Mouse (Mus musculus) heart, embryonic 16.5 days (tissue): ENCODE data around the gene Irf8. TPM values are rescaled to one million over a fixed set of nuclear protein-coding genes. Genes with fewer than 3 reads are reported as not detected.

Experiments used
- ATAC-seq: fragments of 200-750 bp; cut with Nextera tagmentation; replicated peaks from 2 replicates; pipeline ENCODE4 v1.8.0; 2017; ENCODE audit warnings: moderate number of reproducible peaks; ENCODE audit not compliant: insufficient read depth, low FRiP score; ENCODE audit errors: extremely low read depth
- H3K27ac ChIP-seq: fragments of 300-500 bp; sonication (generic); 2 replicates; pipeline ENCODE4 v1.5.1; 2014; ENCODE audit warnings: mild to moderate bottlenecking, low read length, control low read depth, moderate library complexity
- H3K27me3 ChIP-seq: fragments of 300-500 bp; sonication (generic); 2 replicates; pipeline ENCODE4 v1.6.1; 2014; ENCODE audit warnings: low read length, mixed read lengths; ENCODE audit not compliant: control insufficient read depth, insufficient read depth
- H3K36me3 ChIP-seq: fragments of 300-500 bp; sonication (generic); 2 replicates; pipeline ENCODE4 v1.6.1; 2014; ENCODE audit not compliant: control insufficient read depth, insufficient read depth
- H3K4me1 ChIP-seq: fragments of 300-500 bp; sonication (generic); 2 replicates; pipeline ENCODE4 v1.6.1; 2014; ENCODE audit warnings: low read length, mixed read lengths; ENCODE audit not compliant: control insufficient read depth, insufficient read depth
- H3K4me2 ChIP-seq: fragments of 300-500 bp; sonication (generic); 2 replicates; pipeline ENCODE4 v1.6.1; 2014; ENCODE audit warnings: low read depth, mild to moderate bottlenecking, control low read depth, low read length
- H3K4me3 ChIP-seq: fragments of 300-500 bp; sonication (generic); 2 replicates; pipeline ENCODE4 v1.5.1; 2014; ENCODE audit warnings: mild to moderate bottlenecking, control low read depth, low read length
- H3K9ac ChIP-seq: fragments of 300-500 bp; sonication (generic); 2 replicates; pipeline ENCODE4 v1.6.1; 2014; ENCODE audit warnings: low read length, control low read depth
- H3K9me3 ChIP-seq: fragments of 300-500 bp; sonication (generic); replicated peaks from 2 replicates; pipeline ENCODE4 v1.6.1; 2016; ENCODE audit warnings: low read length; ENCODE audit not compliant: control insufficient read depth
- WGBS: fragments of 180-500 bp; shearing (Covaris S2); extraction: QIAGEN DNeasy Blood & Tissue Kit; methylation state at CpG from one replicate; pipeline ENCODE4 v1.1.7; 2014; 5-methylcytosine and 5-hydroxymethylcytosine counted together
- polyA plus RNA-seq: library from polyadenylated mRNA; unstranded; fragments of >200 nt; fragmentation: Nextera tagmentation; extraction: Ambion mirVana; gene quantifications from 2 replicates; pipeline ENCODE4 v1.2.1, GENCODE M21; 2015

The Irf8 gene
- polyA plus RNA-seq, 1 experiment from 2014 or later = 22.5 TPM

- ATAC-seq = no peak
- no peaks in the 10 kb centered on the region for H3K9me3 ChIP-seq
- H3K4me1 ChIP-seq = peaks cover 28% of the 10 kb centered on the region
- H3K36me3 ChIP-seq = no peaks in the 10 kb centered on the region
- no peak overlapping the region for H3K9ac ChIP-seq
- H3K27ac ChIP-seq = no peak overlapping the region
- H3K4me3 ChIP-seq = no peak overlapping the region
- H3K4me2 ChIP-seq = no peak overlapping the region
- no peaks in the 10 kb centered on the region; the same call in none of the 2 replicates for H3K27me3 ChIP-seq
These were observed 38.2 kb upstream of the Irf8 start for GRCm38 (mm10) chr8:120697979-120698272.

GRCm38 (mm10) chr8:120698426-120698825, 37.7 kb upstream of the Irf8 start:
- Histone ChIP-seq H3K27ac (peak overlapping the region; percentile 62), H3K4me1 (peaks cover 28% of the 10 kb centered on the region)

GRCm38 (mm10) chr8:120699079-120699478, 37.1 kb upstream of the Irf8 start:
- no peaks in the 10 kb centered on the region; the same call in none of the 2 replicates for H3K27me3 ChIP-seq
- H3K36me3 ChIP-seq = no peaks in the 10 kb centered on the region
- no peak for ATAC-seq
- H3K27ac ChIP-seq = peak overlapping the region; percentile 62
- peaks cover 27% of the 10 kb centered on the region for H3K4me1 ChIP-seq
- no peak overlapping the region for H3K4me2 ChIP-seq
- no peak overlapping the region for H3K4me3 ChIP-seq
- WGBS = 59% methylated on average over 6 of the region's 6 CpGs
- H3K9ac ChIP-seq = no peak overlapping the region
- H3K9me3 ChIP-seq = no peaks in the 10 kb centered on the region

More at GRCm38 (mm10) chr8:120698426-120698825, 37.7 kb upstream of the Irf8 start:
- no peaks in the 10 kb centered on the region for H3K36me3 ChIP-seq
- ATAC-seq = no peak
- no peak overlapping the region for H3K9ac ChIP-seq
- no peaks in the 10 kb centered on the region for H3K9me3 ChIP-seq
- 74% methylated on average over 7 of the region's 7 CpGs for WGBS
- no peaks in the 10 kb centered on the region; the same call in none of the 2 replicates for H3K27me3 ChIP-seq
- H3K4me3 ChIP-seq = no peak overlapping the region
- H3K4me2 ChIP-seq = no peak overlapping the region

GRCm38 (mm10) chr8:120699565-120699964, 36.6 kb upstream of the Irf8 start:
- 0 out of 2 replicates have a peak, but pooled peaks have one; percentile 28 for ATAC-seq
- Histone ChIP-seq H3K27me3 (no peaks in the 10 kb centered on the region; the same call in none of the 2 replicates), H3K4me3 (no peak overlapping the region), H3K27ac (peak overlapping the region; percentile 72), H3K4me1 (peaks cover 23% of the 10 kb centered on the region), H3K9me3 (no peaks in the 10 kb centered on the region), H3K36me3 (no peaks in the 10 kb centered on the region), H3K4me2 (no peak overlapping the region), H3K9ac (no peak overlapping the region)
- WGBS = 33% methylated on average over 2 of the region's 2 CpGs

- H3K4me3 ChIP-seq = no peak overlapping the region
- H3K9ac ChIP-seq = no peak overlapping the region
- no peaks in the 10 kb centered on the region; the same call in none of the 2 replicates for H3K27me3 ChIP-seq
- 60% methylated on average over 4 of the region's 4 CpGs for WGBS
- no peak overlapping the region for H3K4me2 ChIP-seq
- no peak for ATAC-seq
- no peaks in the 10 kb centered on the region for H3K36me3 ChIP-seq
- H3K4me1 ChIP-seq = peaks cover 22% of the 10 kb centered on the region
- peak overlapping the region; percentile 72 for H3K27ac ChIP-seq
- no peaks in the 10 kb centered on the region for H3K9me3 ChIP-seq
These were observed 36.1 kb upstream of the Irf8 start for GRCm38 (mm10) chr8:120700053-120700452.

GRCm38 (mm10) chr8:120701758-120702465, 34.2 kb upstream of the Irf8 start:
- Histone ChIP-seq H3K27me3 (no peaks in the 10 kb centered on the region; the same call in none of the 2 replicates), H3K4me2 (no peak overlapping the region), H3K4me1 (peaks cover 12% of the 10 kb centered on the region), H3K27ac (no peak overlapping the region), H3K9ac (no peak overlapping the region), H3K36me3 (no peaks in the 10 kb centered on the region), H3K4me3 (no peak overlapping the region), H3K9me3 (no peaks in the 10 kb centered on the region)
- WGBS = 49% methylated on average over 19 of the region's 19 CpGs
- ATAC-seq = no peak; the same call in 1 of the 2 replicates

GRCm38 (mm10) chr8:120704203-120704602, 32.0 kb upstream of the Irf8 start:
- WGBS = 67% methylated on average over 9 of the region's 9 CpGs
- H3K4me2 ChIP-seq = no peak overlapping the region
- no peaks in the 10 kb centered on the region for H3K9me3 ChIP-seq
- ATAC-seq = no peak
- no peaks in the 10 kb centered on the region for H3K36me3 ChIP-seq
- H3K27ac ChIP-seq = no peak overlapping the region
- no peak overlapping the region for H3K4me3 ChIP-seq
- H3K9ac ChIP-seq = no peak overlapping the region
- no peaks in the 10 kb centered on the region; the same call in none of the 2 replicates for H3K27me3 ChIP-seq
- H3K4me1 ChIP-seq = peaks cover 5% of the 10 kb centered on the region

- H3K27ac ChIP-seq = no peak overlapping the region
- H3K36me3 ChIP-seq = no peaks in the 10 kb centered on the region
- H3K9me3 ChIP-seq = no peaks in the 10 kb centered on the region
- ATAC-seq = no peak
- 83% methylated on average over 15 of the region's 15 CpGs for WGBS
- H3K4me1 ChIP-seq = peaks cover 1% of the 10 kb centered on the region
- H3K27me3 ChIP-seq = no peaks in the 10 kb centered on the region; the same call in none of the 2 replicates
- H3K9ac ChIP-seq = no peak overlapping the region
- H3K4me2 ChIP-seq = no peak overlapping the region
- H3K4me3 ChIP-seq = no peak overlapping the region
These were observed 31.0 kb upstream of the Irf8 start for GRCm38 (mm10) chr8:120705163-120705562.

- H3K4me1 ChIP-seq = no peaks in the 10 kb centered on the region
- no peak for ATAC-seq
- no peak overlapping the region for H3K27ac ChIP-seq
- H3K27me3 ChIP-seq = no peaks in the 10 kb centered on the region
- H3K9me3 ChIP-seq = no peaks in the 10 kb centered on the region
- no peak overlapping the region for H3K4me2 ChIP-seq
- no peak overlapping the region for H3K9ac ChIP-seq
- no peaks in the 10 kb centered on the region for H3K36me3 ChIP-seq
- 76% methylated on average over 3 of the region's 3 CpGs for WGBS
- H3K4me3 ChIP-seq = no peak overlapping the region
These were observed 30.0 kb upstream of the Irf8 start for GRCm38 (mm10) chr8:120706193-120706592.
